Mouse (Mus musculus): Measurements from ENCODE around the gene Mul1. TPM values are rescaled to one million over a fixed set of nuclear protein-coding genes. Genes with fewer than 3 reads are reported as not detected.
"Not testable (repeated sequence)": the region's sequence is repeated elsewhere in the genome, so short reads cannot be mapped to it uniquely, and the experiment has no call there.

Gene Mul1
- polyA plus RNA-seq, 1 experiment from 2014 or later, result 11.4 TPM

DNA sequence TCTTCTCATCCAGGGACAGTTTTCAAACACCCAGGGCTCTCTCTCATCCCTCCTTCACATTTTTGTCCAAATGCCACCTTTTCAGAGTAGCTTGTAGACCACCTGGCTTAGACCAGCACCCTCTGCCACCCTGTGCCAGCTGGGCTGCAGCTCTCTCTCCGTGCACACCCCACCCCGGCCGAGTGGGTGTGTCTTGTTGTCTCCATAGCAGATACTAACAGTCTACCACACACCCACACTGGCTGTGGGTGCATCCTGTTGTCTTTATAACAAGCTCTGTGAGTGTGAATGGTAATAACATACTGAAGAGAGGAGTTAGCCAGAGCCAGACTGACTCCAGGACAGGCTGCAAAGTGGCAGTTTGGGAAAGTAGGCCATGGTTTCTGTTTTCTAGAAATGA is 18.5 kb upstream of the Mul1 start:
- H3K9me3 ChIP-seq (replicated peaks), result no peaks in the 10 kb centered on the region
- H3K4me3 ChIP-seq (replicated peaks), result no peak overlapping the region
- H3K4me1 ChIP-seq (replicated peaks), result no peaks in the 10 kb centered on the region
- WGBS (ENCODE audit: insufficient replicate concordance), result 38% methylated on average over 3 of the region's 3 CpGs
- ATAC-seq (ENCODE audit: low read depth) (no peak), DNase-seq (no peak)
- no peak overlapping the region for H3K4me2 ChIP-seq
- no peak overlapping the region for H3K9ac ChIP-seq
- no peak overlapping the region for H3K27ac ChIP-seq
- no peaks in the 10 kb centered on the region for H3K36me3 ChIP-seq
- H3K27me3 ChIP-seq, result peaks cover 50% of the 10 kb centered on the region

DNA sequence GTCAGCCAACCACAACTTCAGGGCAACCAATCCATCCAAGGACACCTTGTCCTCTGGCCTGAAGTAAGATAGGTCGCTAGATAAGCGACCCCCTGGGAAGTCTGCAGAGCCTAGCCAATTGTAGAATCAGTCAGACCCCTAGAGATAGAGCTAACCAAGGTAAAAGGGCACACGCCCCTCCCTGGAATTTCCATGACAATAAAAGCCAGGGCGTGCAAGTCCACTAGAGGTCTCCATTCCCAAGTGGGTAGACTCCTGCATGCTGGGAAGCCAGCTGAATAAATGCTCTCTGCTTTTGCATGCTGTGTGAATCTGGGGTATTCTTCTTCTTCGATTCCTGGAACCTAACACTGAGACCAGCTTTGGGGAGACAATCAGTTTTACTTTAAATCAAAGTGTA is 18.1 kb upstream of the Mul1 start:
- Histone ChIP-seq H3K27me3 (peaks cover 49% of the 10 kb centered on the region), H3K4me1 (replicated peaks) (no peaks in the 10 kb centered on the region), H3K27ac (no peak overlapping the region), H3K9me3 (replicated peaks) (no peaks in the 10 kb centered on the region), H3K4me2 (no peak overlapping the region), H3K36me3 (no peaks in the 10 kb centered on the region), H3K9ac (no peak overlapping the region), H3K4me3 (replicated peaks) (no peak overlapping the region)
- 46% methylated on average over 5 of the region's 5 CpGs for WGBS (ENCODE audit: insufficient replicate concordance)
- DNase-seq (no peak), ATAC-seq (ENCODE audit: low read depth) (no peak)

DNA sequence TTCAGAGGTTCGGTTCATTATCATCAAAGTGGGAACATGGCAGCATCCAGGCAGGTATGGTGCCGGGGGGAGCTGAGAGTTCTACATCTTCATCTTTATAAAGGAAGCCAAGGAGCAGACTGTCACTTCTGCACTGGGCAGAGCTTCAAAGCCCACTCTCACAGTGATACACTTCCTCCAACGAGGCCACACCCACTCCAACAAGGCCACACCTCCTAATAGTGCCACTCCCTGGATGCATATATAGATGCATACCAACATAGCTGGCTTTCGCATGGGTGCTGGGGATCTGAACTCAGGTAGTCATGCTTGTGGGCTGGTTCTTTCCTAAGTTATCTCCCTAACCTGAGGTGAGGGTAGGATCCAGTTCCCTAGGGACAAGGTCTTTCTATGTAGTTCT is 16.6 kb upstream of the Mul1 start:
- Histone ChIP-seq H3K4me3 (replicated peaks) (no peak overlapping the region), H3K27me3 (peaks cover 48% of the 10 kb centered on the region), H3K27ac (no peak overlapping the region), H3K4me1 (replicated peaks) (no peaks in the 10 kb centered on the region), H3K4me2 (no peak overlapping the region), H3K36me3 (no peaks in the 10 kb centered on the region), H3K9me3 (replicated peaks) (no peaks in the 10 kb centered on the region), H3K9ac (no peak overlapping the region)
- DNase-seq (no peak), ATAC-seq (ENCODE audit: low read depth) (no peak)
- WGBS (ENCODE audit: insufficient replicate concordance), result 59% methylated on average over 4 of the region's 4 CpGs

DNA sequence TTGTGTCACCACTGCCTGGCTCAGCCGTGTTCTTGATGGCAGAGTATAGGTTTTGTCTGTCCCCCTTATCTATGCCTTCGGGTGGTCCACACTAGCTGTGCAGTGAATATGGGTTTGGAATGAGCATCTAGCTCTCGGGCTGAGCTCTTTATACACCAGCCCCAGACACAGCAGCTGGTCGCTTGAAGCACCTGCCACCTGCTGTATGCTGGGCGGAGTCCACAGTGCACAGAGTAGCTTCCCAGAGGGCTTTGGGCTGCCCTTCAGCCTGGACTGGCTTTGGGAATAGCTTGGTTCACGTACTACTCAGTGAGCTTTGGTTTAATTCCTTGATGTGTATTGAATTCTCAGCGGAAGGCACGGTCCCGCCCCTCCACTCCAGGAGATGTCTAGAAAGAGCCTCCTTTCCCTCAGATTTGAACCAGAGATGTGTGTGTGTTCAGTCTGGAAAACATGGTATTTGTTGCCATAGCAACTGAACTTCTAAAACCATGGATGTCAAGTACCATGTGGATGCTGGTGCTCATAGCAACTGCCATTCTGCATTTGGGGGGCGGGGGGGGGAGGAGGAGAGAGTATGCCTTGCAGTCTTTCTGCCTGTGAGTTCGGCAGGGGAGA is 16.0 kb upstream of the Mul1 start:
- no peak overlapping the region for H3K27ac ChIP-seq
- 50% methylated on average over 11 of the region's 11 CpGs for WGBS (ENCODE audit: insufficient replicate concordance)
- H3K9ac ChIP-seq, result no peak overlapping the region
- no peaks in the 10 kb centered on the region for H3K4me1 ChIP-seq (replicated peaks)
- no peak overlapping the region for H3K4me2 ChIP-seq
- DNase-seq, result no peak
- H3K27me3 ChIP-seq, result peaks cover 45% of the 10 kb centered on the region
- no peaks in the 10 kb centered on the region for H3K9me3 ChIP-seq (replicated peaks)
- H3K36me3 ChIP-seq, result no peaks in the 10 kb centered on the region
- H3K4me3 ChIP-seq (replicated peaks), result no peak overlapping the region
- ATAC-seq (ENCODE audit: low read depth), result no peak

DNA sequence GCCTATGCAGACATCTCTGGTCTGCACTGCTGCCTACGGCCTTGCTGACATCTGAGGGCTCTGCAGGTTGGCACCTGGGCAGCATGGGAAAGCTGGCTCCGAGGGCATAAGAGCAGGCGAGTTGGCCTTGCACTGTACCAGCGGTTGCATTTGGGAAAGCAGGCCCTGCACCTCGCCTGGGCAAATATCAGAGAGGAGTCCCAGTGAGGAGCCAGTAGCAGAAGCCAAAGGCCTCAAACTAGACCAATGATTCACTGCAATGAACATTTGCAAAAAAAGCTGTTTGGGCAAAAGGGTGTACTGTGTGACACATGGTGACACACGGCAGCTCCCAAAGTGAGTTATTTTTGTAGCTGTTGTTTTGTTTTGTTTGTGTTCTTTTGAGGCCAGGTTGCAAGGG is 9.4 kb upstream of the Mul1 start:
- Histone ChIP-seq H3K4me1 (replicated peaks) (no peaks in the 10 kb centered on the region), H3K27me3 (peaks cover 6% of the 10 kb centered on the region; the same call in 1 of the 2 replicates), H3K9me3 (replicated peaks) (no peaks in the 10 kb centered on the region), H3K36me3 (no peaks in the 10 kb centered on the region), H3K4me2 (no peak overlapping the region), H3K27ac (no peak overlapping the region), H3K4me3 (replicated peaks) (no peak overlapping the region), H3K9ac (no peak overlapping the region)
- DNase-seq (no peak), ATAC-seq (ENCODE audit: low read depth) (no peak)
- WGBS (ENCODE audit: insufficient replicate concordance), result 57% methylated on average over 6 of the region's 6 CpGs

DNA sequence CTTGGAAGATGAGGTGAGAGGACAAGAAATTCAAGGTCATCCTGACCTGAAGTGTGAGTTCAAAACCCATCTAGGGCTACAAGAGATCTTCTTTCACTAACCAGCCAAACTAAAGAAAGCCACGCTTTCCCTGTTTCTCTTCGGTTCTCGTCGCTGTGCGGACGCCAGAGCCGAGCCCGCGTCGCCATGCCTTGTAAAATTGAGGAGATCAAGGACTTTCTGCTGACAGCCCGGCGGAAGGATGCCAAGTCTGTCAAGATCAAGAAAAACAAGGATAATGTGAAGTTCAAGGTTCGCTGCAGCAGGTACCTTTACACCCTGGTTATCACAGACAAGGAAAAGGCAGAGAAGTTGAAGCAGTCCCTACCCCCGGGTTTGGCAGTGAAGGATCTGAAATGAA is 8.9 kb upstream of the Mul1 start:
- not testable (repeated sequence) for H3K27ac ChIP-seq; H3K4me1 ChIP-seq (replicated peaks); H3K4me2 ChIP-seq; DNase-seq; H3K4me3 ChIP-seq (replicated peaks); ATAC-seq (ENCODE audit: low read depth); H3K9ac ChIP-seq; H3K36me3 ChIP-seq; H3K9me3 ChIP-seq (replicated peaks); H3K27me3 ChIP-seq
- 72% methylated on average over 14 of the region's 14 CpGs for WGBS (ENCODE audit: insufficient replicate concordance)

DNA sequence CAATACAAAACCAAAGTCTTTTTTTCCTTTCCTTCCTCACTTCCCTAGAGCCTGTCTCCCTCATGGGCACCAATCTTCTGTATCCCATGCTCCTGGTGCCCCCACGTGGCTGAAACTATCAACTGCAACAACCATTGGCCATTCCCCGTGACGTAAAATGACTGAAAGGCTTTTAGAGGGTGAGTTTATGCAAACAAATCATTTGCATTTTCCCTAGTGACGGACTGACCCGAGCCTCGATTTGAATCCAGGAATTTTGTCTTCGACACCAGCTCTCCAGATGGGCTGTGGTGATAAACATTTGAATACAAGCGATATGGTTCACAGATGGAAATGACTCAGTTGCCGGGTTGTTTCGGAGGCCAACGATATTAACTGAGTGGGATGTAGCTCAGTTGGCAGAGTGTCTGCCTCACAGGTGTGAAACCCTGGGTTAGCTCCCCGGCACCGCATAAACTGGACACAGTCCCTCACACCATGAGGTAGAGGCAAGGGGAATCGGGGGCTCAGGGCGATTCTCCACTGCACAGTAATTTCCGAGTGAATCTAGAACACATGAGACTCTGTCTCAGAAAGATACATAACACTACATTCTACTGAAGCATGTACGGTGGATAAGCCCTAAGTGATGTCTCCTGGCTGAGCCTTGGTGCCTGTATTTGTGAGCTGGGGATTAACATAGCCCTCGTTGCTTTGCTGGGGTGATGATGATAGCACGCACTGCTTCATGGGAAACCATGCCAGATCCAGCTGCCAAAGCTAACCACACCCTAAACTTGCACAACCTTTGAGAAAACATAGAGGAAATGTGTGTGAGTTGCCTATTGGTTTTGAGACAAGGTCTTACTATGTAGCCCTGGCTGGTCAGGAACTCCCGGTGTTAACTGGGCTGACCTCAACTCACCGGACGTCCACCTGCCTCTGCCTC is 7.4 kb upstream of the Mul1 start:
- Histone ChIP-seq H3K9ac (no peak overlapping the region), H3K27ac (no peak overlapping the region), H3K4me2 (peak overlapping the region; percentile 13; the same call in 1 of the 2 replicates), H3K27me3 (peaks cover 9% of the 10 kb centered on the region), H3K4me1 (replicated peaks) (no peaks in the 10 kb centered on the region), H3K36me3 (no peaks in the 10 kb centered on the region), H3K9me3 (replicated peaks) (no peaks in the 10 kb centered on the region), H3K4me3 (replicated peaks) (no peak overlapping the region)
- ATAC-seq (ENCODE audit: low read depth), result peak; percentile 45; the same call in 1 of the 2 replicates
- 32% methylated on average over 22 of the region's 22 CpGs for WGBS (ENCODE audit: insufficient replicate concordance)
- peak; percentile 47 for DNase-seq

DNA sequence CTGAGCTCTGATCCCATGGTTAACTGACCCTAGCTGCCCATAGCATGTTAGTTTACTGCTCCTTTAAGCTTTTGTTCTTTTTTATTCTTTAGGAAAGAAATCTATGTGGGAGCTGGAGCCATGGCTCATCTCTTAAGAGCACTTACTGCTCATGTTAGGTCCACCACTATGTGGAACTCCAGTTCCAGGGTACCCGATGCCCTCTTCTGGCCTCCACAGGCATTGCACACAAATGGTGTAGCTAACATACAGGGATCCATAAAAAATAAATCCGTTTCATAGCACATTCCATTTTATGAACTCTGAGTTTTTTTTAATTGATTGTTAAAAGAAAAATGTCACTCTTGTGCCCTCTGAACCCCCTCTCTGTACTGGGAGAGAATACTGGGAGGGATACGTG is 4.7 kb upstream of the Mul1 start:
- Histone ChIP-seq H3K36me3 (no peaks in the 10 kb centered on the region), H3K4me2 (no peak overlapping the region), H3K4me3 (replicated peaks) (no peak overlapping the region), H3K4me1 (replicated peaks) (peaks cover 5% of the 10 kb centered on the region), H3K9ac (no peak overlapping the region), H3K27ac (no peak overlapping the region), H3K9me3 (replicated peaks) (no peaks in the 10 kb centered on the region), H3K27me3 (peaks cover 13% of the 10 kb centered on the region)
- WGBS (ENCODE audit: insufficient replicate concordance), result 29% methylated on average over 3 of the region's 3 CpGs
- DNase-seq, result no peak
- no peak for ATAC-seq (ENCODE audit: low read depth)

DNA sequence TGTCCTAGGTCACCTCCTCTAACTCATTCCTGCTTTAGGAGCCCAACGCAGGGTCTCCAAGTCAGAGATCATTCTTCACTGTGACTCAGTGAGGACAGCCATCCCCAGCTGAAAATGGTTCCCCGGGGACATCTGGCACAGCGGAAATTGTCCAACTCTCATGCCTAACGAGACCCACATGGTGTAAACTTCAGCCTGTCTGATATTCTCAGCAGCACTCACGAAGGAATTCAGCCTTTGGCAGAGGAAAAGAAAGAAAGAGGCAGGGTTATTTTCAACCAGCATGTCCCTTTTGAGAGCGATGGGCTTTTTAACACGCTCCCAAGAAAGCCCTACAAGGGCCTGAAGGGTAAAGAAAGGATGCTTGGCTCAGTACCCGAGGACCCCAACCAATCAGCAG is 3.1 kb upstream of the Mul1 start:
- Histone ChIP-seq H3K27ac (no peak overlapping the region), H3K9ac (no peak overlapping the region), H3K4me3 (replicated peaks) (no peak overlapping the region), H3K4me1 (replicated peaks) (peaks cover 21% of the 10 kb centered on the region), H3K4me2 (no peak overlapping the region), H3K27me3 (peaks cover 13% of the 10 kb centered on the region), H3K36me3 (peaks cover 2% of the 10 kb centered on the region), H3K9me3 (replicated peaks) (no peaks in the 10 kb centered on the region)
- 43% methylated on average over 8 of the region's 8 CpGs for WGBS (ENCODE audit: insufficient replicate concordance)
- no peak for ATAC-seq (ENCODE audit: low read depth)
- DNase-seq, result no peak

DNA sequence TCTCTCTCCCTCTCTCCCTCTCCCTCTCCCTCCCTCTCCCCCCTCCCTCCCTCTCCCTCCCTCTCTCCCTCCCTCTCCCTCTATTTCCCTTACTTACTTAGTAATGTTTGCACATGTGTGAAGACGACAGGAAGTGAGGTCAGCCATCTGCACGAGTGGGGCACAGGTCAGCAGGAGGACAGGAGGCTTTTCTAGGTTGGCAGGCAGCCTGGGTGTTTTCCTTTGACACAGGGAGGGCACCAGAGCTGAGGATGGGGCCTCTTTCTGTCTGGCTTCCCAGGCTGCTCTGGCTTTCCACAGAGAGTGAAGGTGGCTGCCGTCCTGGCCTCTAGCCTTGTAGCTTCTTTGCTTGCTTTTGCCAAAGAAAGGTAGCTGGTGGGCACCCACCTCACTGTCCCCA is 5.6 kb downstream of the Mul1 start:
- DNase-seq (no peak), ATAC-seq (ENCODE audit: low read depth) (no peak)
- Histone ChIP-seq H3K27me3 (peaks cover 6% of the 10 kb centered on the region; the same call in 1 of the 2 replicates), H3K36me3 (peaks cover 55% of the 10 kb centered on the region), H3K4me3 (replicated peaks) (no peak overlapping the region), H3K4me2 (no peak overlapping the region), H3K9ac (no peak overlapping the region), H3K9me3 (replicated peaks) (no peaks in the 10 kb centered on the region), H3K27ac (no peak overlapping the region), H3K4me1 (replicated peaks) (peaks cover 20% of the 10 kb centered on the region)
- 62% methylated on average over 3 of the region's 3 CpGs for WGBS (ENCODE audit: insufficient replicate concordance)

DNA sequence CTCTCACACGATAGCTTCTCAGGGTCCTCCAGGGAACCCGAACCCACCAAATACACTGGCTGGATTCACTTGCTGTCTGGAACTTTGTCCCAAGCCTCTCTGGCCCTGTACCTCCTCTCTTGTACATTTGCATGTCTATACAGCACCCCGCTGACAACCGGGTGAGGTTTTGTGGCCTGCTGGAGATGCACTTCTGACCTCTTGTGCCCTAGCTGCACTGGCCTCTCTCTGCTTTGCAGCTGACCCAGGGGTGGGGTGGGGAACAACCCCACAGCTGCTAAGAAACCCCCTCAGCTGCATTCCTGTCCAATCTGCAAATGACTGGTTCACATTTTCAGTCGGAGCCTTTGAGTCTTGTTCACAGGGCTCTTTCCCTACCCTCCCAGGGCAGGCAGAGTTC is 10.5 kb downstream of the Mul1 start:
- WGBS (ENCODE audit: insufficient replicate concordance), result 29% methylated on average over 5 of the region's 5 CpGs
- ATAC-seq (ENCODE audit: low read depth) (no peak), DNase-seq (no peak)
- Histone ChIP-seq H3K9me3 (replicated peaks) (no peaks in the 10 kb centered on the region), H3K4me2 (no peak overlapping the region), H3K27me3 (peaks cover 50% of the 10 kb centered on the region), H3K9ac (no peak overlapping the region), H3K27ac (no peak overlapping the region), H3K4me1 (replicated peaks) (peaks cover 9% of the 10 kb centered on the region; the same call in 1 of the 2 replicates), H3K4me3 (replicated peaks) (no peak overlapping the region), H3K36me3 (peaks cover 17% of the 10 kb centered on the region)
